Mouse (Mus musculus): Measurements from ENCODE around the gene Baat. TPM values are rescaled to one million over a fixed set of nuclear protein-coding genes. Genes with fewer than 3 reads are reported as not detected.
"Not testable (repeated sequence)": the region's sequence is repeated elsewhere in the genome, so short reads cannot be mapped to it uniquely, and the experiment has no call there.

Baat gene
- under 1 TPM in 1 of 2 experiments, not detected in 1; 0.27 TPM for total RNA-seq (2021)
- long read RNA-seq, experiment 1, partial matches to known transcripts, result 0 of 1 reads
- long read RNA-seq, experiment 1, other reads (novel, unspliced or antisense), result 1 of 1 reads
- long read RNA-seq, experiment 2, result 0 reads

GRCm38 (mm10) chr4:49506386-49506785, at the start of gene Baat:
Baat (minus strand) TSS chr4:49506557.
- DNase-seq (ENCODE audit: low spot score in 2 of 2), result no peak
- intact Hi-C loops (cut with DNase I), result no loop called here

GRCm38 (mm10) chr4:49553380-49553779, 47.0 kb upstream of the Baat start:
- no peak for DNase-seq (ENCODE audit: low spot score in 2 of 2)
- intact Hi-C loops (cut with DNase I), result no loop called here

GRCm38 (mm10) chr4:49549383-49549782, 43.0 kb upstream of the Baat start, which contains the start of gene Aldob:
Aldob (minus strand) TSS chr4:49549546.
- no peak for DNase-seq (ENCODE audit: low spot score in 2 of 2)
- intact Hi-C loops (cut with DNase I), result no loop called here

GRCm38 (mm10) chr4:49547544-49548219, 41.3 kb upstream of the Baat start:
- no peak for DNase-seq (ENCODE audit: low spot score in 2 of 2)
- intact Hi-C loops (cut with DNase I), result no loop called here

- no peak for DNase-seq (ENCODE audit: low spot score in 2 of 2)
- intact Hi-C loops (cut with DNase I), result no loop called here
Observed at GRCm38 (mm10) chr4:49546873-49547543, 40.7 kb upstream of the Baat start.

- intact Hi-C loops (cut with DNase I), result no loop called here
- no peak for DNase-seq (ENCODE audit: low spot score in 2 of 2)
Observed at GRCm38 (mm10) chr4:49546026-49546425, 39.7 kb upstream of the Baat start.

- DNase-seq (ENCODE audit: low spot score in 2 of 2), result no peak
Observed at GRCm38 (mm10) chr4:49540966-49541365, 34.6 kb upstream of the Baat start.

GRCm38 (mm10) chr4:49539665-49540064, 33.3 kb upstream of the Baat start:
- intact Hi-C loops (cut with DNase I), result no loop called here
- peak in 1 of 2 experiments; percentile 23 for DNase-seq (ENCODE audit: low spot score in 2 of 2)

More at GRCm38 (mm10) chr4:49540966-49541365, 34.6 kb upstream of the Baat start:
- intact Hi-C loops (cut with DNase I), result no loop called here

GRCm38 (mm10) chr4:49536671-49537070, 30.3 kb upstream of the Baat start:
- intact Hi-C loops (cut with DNase I), result no loop called here

GRCm38 (mm10) chr4:49535675-49536294, 29.4 kb upstream of the Baat start:
- intact Hi-C loops (cut with DNase I), result no loop called here
- no peak for DNase-seq (ENCODE audit: low spot score in 2 of 2)

More at GRCm38 (mm10) chr4:49536671-49537070, 30.3 kb upstream of the Baat start:
- no peak for DNase-seq (ENCODE audit: low spot score in 2 of 2)

GRCm38 (mm10) chr4:49535036-49535435, 28.7 kb upstream of the Baat start:
- intact Hi-C loops (cut with DNase I), result no loop called here
- no peak for DNase-seq (ENCODE audit: low spot score in 2 of 2)

GRCm38 (mm10) chr4:49522576-49522975, 16.2 kb upstream of the Baat start:
- intact Hi-C loops (cut with DNase I), result no loop called here

GRCm38 (mm10) chr4:49521346-49521745, 15.0 kb upstream of the Baat start:
- intact Hi-C loops (cut with DNase I), result loop anchor here (2.0 kb wide), 1 partner anchor 831 kb away; no protein-coding TSS in a partner anchor
- no peak for DNase-seq (ENCODE audit: low spot score in 2 of 2)

More at GRCm38 (mm10) chr4:49522576-49522975, 16.2 kb upstream of the Baat start:
- DNase-seq (ENCODE audit: low spot score in 2 of 2), result peak; percentile 85

- peak; percentile 97 to 98 for DNase-seq (ENCODE audit: low spot score in 2 of 2)
- intact Hi-C loops (cut with DNase I), result loop anchor here (2.0 kb wide), 1 partner anchor 830 kb away; no protein-coding TSS in a partner anchor
Observed at GRCm38 (mm10) chr4:49520572-49521340, 14.4 kb upstream of the Baat start, which contains the start of the genes Mrpl50 and Zfp189. Mrpl50 (minus strand) TSS chr4:49521093. Zfp189 (plus strand) TSS chr4:49521176.

GRCm38 (mm10) chr4:49519476-49519875, 13.1 kb upstream of the Baat start:
- intact Hi-C loops (cut with DNase I), result no loop called here
- DNase-seq (ENCODE audit: low spot score in 2 of 2), result no peak

- DNase-seq (ENCODE audit: low spot score in 2 of 2), result no peak
- intact Hi-C loops (cut with DNase I), result no loop called here
Observed at GRCm38 (mm10) chr4:49514441-49514840, 8.1 kb upstream of the Baat start.

- intact Hi-C loops (cut with DNase I), result no loop called here
- no peak for DNase-seq (ENCODE audit: low spot score in 2 of 2)
Observed at GRCm38 (mm10) chr4:49512636-49513035, 6.3 kb upstream of the Baat start.

GRCm38 (mm10) chr4:49510236-49510835, 4.0 kb upstream of the Baat start:
- intact Hi-C loops (cut with DNase I); DNase-seq (ENCODE audit: low spot score in 2 of 2): not testable (repeated sequence)

GRCm38 (mm10) chr4:49509183-49509582, 2.8 kb upstream of the Baat start:
- DNase-seq (ENCODE audit: low spot score in 2 of 2), result no peak
- intact Hi-C loops (cut with DNase I), result no loop called here

All from left cerebral cortex, postnatal 14 days (tissue).